Mouse (Mus musculus) ES-E14 (cell line): ENCODE measurements around the gene Scai. TPM values are rescaled to one million over a fixed set of nuclear protein-coding genes. Genes with fewer than 3 reads are reported as not detected.

Experiments used
- DNase-seq: peaks from one replicate; pipeline ENCODE4 v3.0.0-alpha.2; 2013; ENCODE audit warnings: low read depth, low spot score
- H3K27ac ChIP-seq: 2 replicates; pipeline ENCODE4 v1.5.1; 2012; ENCODE audit warnings: low read depth, mild to moderate bottlenecking, low read length, moderate library complexity, mixed read lengths; ENCODE audit not compliant: poor library complexity, insufficient read depth, severe bottlenecking
- H3K36me3 ChIP-seq: 2 replicates; pipeline ENCODE4 v1.6.1; 2012; ENCODE audit warnings: mild to moderate bottlenecking, low read length, moderate library complexity, mixed read lengths; ENCODE audit not compliant: control insufficient read depth, poor library complexity, insufficient read depth, severe bottlenecking
- H3K4me1 ChIP-seq, 2 experiments: fragments of 150-350 bp in 1 of 2; sonication (generic) in 1 of 2; 2 replicates each; pipeline ENCODE4 v1.6.1; 2012; ENCODE audit warnings: low read length in 2 of 2, mild to moderate bottlenecking in 1 of 2, mixed read lengths in 1 of 2; ENCODE audit not compliant: control insufficient read depth in 2 of 2, insufficient read depth in 2 of 2, poor library complexity in 1 of 2
- H3K4me3 ChIP-seq, 2 experiments: fragments of 150-350 bp in 1 of 2; sonication (generic) in 1 of 2; 2 replicates each; pipeline ENCODE4 v1.5.1; 2012; ENCODE audit warnings: low read length in 2 of 2, low read depth in 1 of 2, mild to moderate bottlenecking in 1 of 2, mixed read lengths in 1 of 2; ENCODE audit not compliant: insufficient read depth in 1 of 2, poor library complexity in 1 of 2, severe bottlenecking in 1 of 2
- H3K9ac ChIP-seq: 2 replicates; pipeline ENCODE4 v1.6.1; 2012; ENCODE audit warnings: low read depth, mild to moderate bottlenecking, low read length, mixed read lengths; ENCODE audit not compliant: poor library complexity, insufficient read depth, severe bottlenecking
- H3K9me3 ChIP-seq: fragments of 150-350 bp; sonication (generic); 2 replicates; pipeline ENCODE4 v1.6.1; 2012; ENCODE audit warnings: low read depth, mild to moderate bottlenecking, low read length; ENCODE audit not compliant: control insufficient read depth, insufficient read depth
- CHD2 ChIP-seq: IDR thresholded peaks from 2 replicates; pipeline ENCODE4 v1.6.1; 2014; ENCODE audit warnings: mild to moderate bottlenecking, low read depth, low read length, inconsistent platforms
- HCFC1 ChIP-seq: IDR thresholded peaks from 2 replicates; pipeline ENCODE4 v1.6.1; 2012; ENCODE audit warnings: low read length, inconsistent platforms, borderline replicate concordance; ENCODE audit not compliant: insufficient read depth
- MAFK ChIP-seq: IDR thresholded peaks from 2 replicates; pipeline ENCODE4 v1.6.1; 2014; ENCODE audit warnings: mild to moderate bottlenecking, low read depth, low read length, inconsistent platforms; ENCODE audit not compliant: insufficient read depth
- ZC3H11A ChIP-seq: IDR thresholded peaks from 2 replicates; pipeline ENCODE4 v1.6.1; 2012; ENCODE audit warnings: low read depth, mild to moderate bottlenecking, inconsistent platforms, low read length, borderline replicate concordance
- ZNF384 ChIP-seq: IDR thresholded peaks from 2 replicates; pipeline ENCODE4 v1.6.1; 2012; ENCODE audit warnings: low read depth, low read length, inconsistent platforms
- in situ Hi-C, 2 experiments: fragments of 600-800 bp; cut with MboI; formaldehyde crosslinking; loops; one replicate each; pipeline ENCODE4 v1.15.1; 2025; ENCODE audit warnings: low sequenced_read_pairs in 2 of 2, inconsistent platforms in 1 of 2; ENCODE audit not compliant: unreplicated experiment in 2 of 2
- total RNA-seq: library from RNA; depleted of rRNA; stranded (reverse); fragments of 300-350 nt; gene quantifications from 2 replicates; pipeline ENCODE4 v1.2.3, GENCODE M21; 2012; rRNA removed

Scai gene
- total RNA-seq, 1 experiment, result 12.4 TPM

GRCm38 (mm10) chr2:39031611-39032010 is 158.9 kb downstream of the Scai start:
- no peak overlapping the region for H3K27ac ChIP-seq
- no peak overlapping the region for H3K9ac ChIP-seq
- no peak for DNase-seq
- H3K36me3 ChIP-seq, result peaks cover 18% of the 10 kb centered on the region
- in situ Hi-C loops, result no loop called here
- no peaks in the 10 kb centered on the region for H3K4me1 ChIP-seq
- TF ChIP-seq CHD2 (no peak), ZC3H11A (no peak)
- no peak overlapping the region for H3K4me3 ChIP-seq
- H3K9me3 ChIP-seq, result no peaks in the 10 kb centered on the region

- TF ChIP-seq HCFC1 (no peak), CHD2 (no peak), ZNF384 (no peak), ZC3H11A (no peak), MAFK (no peak)
Measured at GRCm38 (mm10) chr2:39020004-39020403, 170.5 kb downstream of the Scai start.

GRCm38 (mm10) chr2:39016581-39016980 is 174.0 kb downstream of the Scai start:
- H3K27ac ChIP-seq, result no peak overlapping the region
- no peak for DNase-seq
- H3K4me3 ChIP-seq, result no peak overlapping the region
- H3K4me1 ChIP-seq, result no peaks in the 10 kb centered on the region
- no peak for TF ChIP-seq MAFK
- TF ChIP-seq ZC3H11A, result no peak
- TF ChIP-seq ZNF384, result no peak
- no peak for TF ChIP-seq HCFC1
- TF ChIP-seq CHD2, result no peak
- H3K9ac ChIP-seq, result no peak overlapping the region
- in situ Hi-C loops, result no loop called here
- no peaks in the 10 kb centered on the region for H3K9me3 ChIP-seq
- H3K36me3 ChIP-seq, result peaks cover 19% of the 10 kb centered on the region

More at GRCm38 (mm10) chr2:39020004-39020403, 170.5 kb downstream of the Scai start:
- Histone ChIP-seq H3K4me1 (no peaks in the 10 kb centered on the region), H3K27ac (no peak overlapping the region), H3K9ac (no peak overlapping the region), H3K36me3 (peaks cover 12% of the 10 kb centered on the region), H3K4me3 (no peak overlapping the region), H3K9me3 (no peaks in the 10 kb centered on the region)
- no peak for DNase-seq
- in situ Hi-C loops, result no loop called here

Other genes with a start within 250 kb of the Scai start
- 1.7 and 2.6 TPM in 2 replicates for gene Wdr38, start 193.3 kb downstream of the Scai start, total RNA-seq
- gene Arpc5l, start 185.4 kb downstream of the Scai start, total RNA-seq, result 42.0 and 58.4 TPM in 2 replicates
- gene Rpl35, start 185.1 kb downstream of the Scai start, total RNA-seq, result 1,385 and 1,524 TPM in 2 replicates
- 7.6 and 9.1 TPM in 2 replicates for gene Golga1, start 125.2 kb downstream of the Scai start, total RNA-seq
- 16.3 and 23.8 TPM in 2 replicates for gene Ppp6c, start 35.7 kb upstream of the Scai start, total RNA-seq